Mouse (Mus musculus): ENCODE results near the gene Gm27021. TPM values are rescaled to one million over a fixed set of nuclear protein-coding genes. Genes with fewer than 3 reads are reported as not detected.

Gm27021 gene
- polyA plus RNA-seq, 1 experiment = 10.0 TPM

DNA sequence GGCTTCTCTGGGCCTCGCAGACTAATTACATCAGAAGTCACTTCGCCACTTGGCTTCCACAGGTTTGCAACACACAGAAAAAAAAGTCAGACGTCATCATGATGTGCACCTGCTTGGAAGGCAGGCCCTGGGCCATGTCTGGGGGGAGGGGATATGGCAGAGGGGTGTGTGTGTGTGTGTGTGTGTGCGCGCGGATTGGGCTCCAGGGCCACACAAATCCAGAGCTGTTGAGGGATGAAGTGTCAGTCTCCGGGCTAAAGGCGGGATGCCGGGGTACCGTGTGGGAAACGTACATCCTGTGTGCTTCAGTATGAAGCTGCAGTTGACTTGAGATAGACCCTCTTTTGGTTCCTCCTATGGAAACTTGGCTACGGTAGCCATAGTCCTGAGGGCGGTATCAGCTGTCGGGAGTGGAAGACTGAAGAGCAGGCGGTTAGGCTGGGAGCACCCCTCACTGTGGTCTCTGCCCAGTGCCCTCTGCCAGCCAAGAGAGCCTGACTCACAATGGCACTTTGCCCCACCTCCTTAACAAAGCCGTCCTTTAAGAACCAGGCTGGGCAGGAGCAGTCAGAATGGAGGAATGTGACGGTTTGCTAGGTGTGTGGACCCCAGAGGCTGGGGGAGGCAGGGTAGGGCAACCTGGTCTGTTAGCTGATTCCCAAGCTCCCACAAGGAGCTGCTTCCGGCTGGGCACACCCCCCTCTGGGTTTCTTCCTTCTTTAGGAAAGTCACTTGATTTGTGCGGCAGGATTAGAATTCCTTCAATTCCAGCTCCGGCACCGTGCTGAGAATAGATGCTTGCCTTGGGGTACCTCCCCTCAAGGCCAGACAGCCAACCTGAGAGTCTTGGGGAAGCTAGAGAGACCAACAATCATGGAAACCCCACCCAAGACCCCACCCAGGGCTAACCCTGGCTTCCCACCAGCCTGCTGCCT is 36.2 kb downstream of the Gm27021 start:
- TF ChIP-seq FLI1 (IDR thresholded peaks at IDR 0.05; ENCODE audit: low read length) = no peak
- TF ChIP-seq GATA1 (IDR thresholded peaks at IDR 0.05; ENCODE audit: borderline replicate concordance, low read length) = no peak
- Histone ChIP-seq H3K4me1 (peaks cover 38% of the 10 kb centered on the region), H3K9me3 (peaks cover 21% of the 10 kb centered on the region), H3K27me3 (replicated peaks) (peaks cover 90% of the 10 kb centered on the region), H3K4me3 (replicated peaks) (no peak overlapping the region), H3K36me3 (replicated peaks; ENCODE audit: low read length) (no peaks in the 10 kb centered on the region)

GRCm38 (mm10) chr8:120630848-120631247 is 37.0 kb downstream of the Gm27021 start:
- peaks cover 33% of the 10 kb centered on the region for H3K4me1 ChIP-seq
- H3K27me3 ChIP-seq (replicated peaks) = peaks cover 84% of the 10 kb centered on the region

GRCm38 (mm10) chr8:120630031-120630430 is 37.8 kb downstream of the Gm27021 start:
- Histone ChIP-seq H3K4me1 (peaks cover 33% of the 10 kb centered on the region), H3K9me3 (peaks cover 21% of the 10 kb centered on the region), H3K27me3 (replicated peaks) (peaks cover 77% of the 10 kb centered on the region)

More at GRCm38 (mm10) chr8:120630848-120631247, 37.0 kb downstream of the Gm27021 start:
- Histone ChIP-seq H3K9me3 (peaks cover 21% of the 10 kb centered on the region), H3K36me3 (replicated peaks; ENCODE audit: low read length) (no peaks in the 10 kb centered on the region), H3K4me3 (replicated peaks) (no peak overlapping the region)
- no peak for TF ChIP-seq FLI1 (IDR thresholded peaks at IDR 0.05; ENCODE audit: low read length)

DNA sequence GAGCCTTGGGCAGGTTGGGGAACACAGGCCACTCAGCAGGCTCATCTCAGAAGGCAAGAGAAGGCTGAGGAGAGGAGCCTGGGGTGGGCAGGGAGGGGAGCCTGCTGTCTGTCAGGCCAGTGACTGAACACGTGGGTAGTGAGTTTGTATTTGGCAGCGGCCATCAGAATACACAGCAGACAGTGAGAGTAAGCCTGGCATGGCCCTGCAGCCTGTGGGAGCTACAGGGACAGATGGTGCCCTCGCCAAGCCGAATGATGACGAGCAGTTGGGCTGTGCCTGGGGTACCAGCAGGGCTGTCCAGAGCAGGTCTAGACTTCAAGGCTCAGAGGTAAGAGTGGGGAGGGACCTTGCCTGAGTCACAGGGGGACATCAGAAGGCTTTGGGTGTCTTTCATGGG is 40.6 kb downstream of the Gm27021 start:
- Histone ChIP-seq H3K9me3 (peaks cover 12% of the 10 kb centered on the region), H3K4me3 (replicated peaks) (no peak overlapping the region), H3K4me1 (peaks cover 32% of the 10 kb centered on the region), H3K36me3 (replicated peaks; ENCODE audit: low read length) (no peaks in the 10 kb centered on the region), H3K27me3 (replicated peaks) (peaks cover 50% of the 10 kb centered on the region)
- TF ChIP-seq GATA1 (IDR thresholded peaks at IDR 0.05; ENCODE audit: borderline replicate concordance, low read length) = no peak
- no peak for TF ChIP-seq FLI1 (IDR thresholded peaks at IDR 0.05; ENCODE audit: low read length)

More at GRCm38 (mm10) chr8:120630031-120630430, 37.8 kb downstream of the Gm27021 start:
- TF ChIP-seq FLI1 (IDR thresholded peaks at IDR 0.05; ENCODE audit: low read length) (no peak), GATA1 (IDR thresholded peaks at IDR 0.05; ENCODE audit: borderline replicate concordance, low read length) (no peak)
- no peak overlapping the region for H3K4me3 ChIP-seq (replicated peaks)
- H3K36me3 ChIP-seq (replicated peaks; ENCODE audit: low read length) = no peaks in the 10 kb centered on the region

GRCm38 (mm10) chr8:120626461-120626860 is 41.4 kb downstream of the Gm27021 start:
- Histone ChIP-seq H3K4me3 (replicated peaks) (no peak overlapping the region), H3K9me3 (peaks cover 9% of the 10 kb centered on the region), H3K27me3 (replicated peaks) (peaks cover 45% of the 10 kb centered on the region), H3K36me3 (replicated peaks; ENCODE audit: low read length) (no peaks in the 10 kb centered on the region), H3K4me1 (peaks cover 34% of the 10 kb centered on the region)
- TF ChIP-seq GATA1 (IDR thresholded peaks at IDR 0.05; ENCODE audit: borderline replicate concordance, low read length) (no peak), FLI1 (IDR thresholded peaks at IDR 0.05; ENCODE audit: low read length) (no peak)

GRCm38 (mm10) chr8:120623608-120624007 is 44.3 kb downstream of the Gm27021 start:
- no peaks in the 10 kb centered on the region for H3K9me3 ChIP-seq
- peaks cover 19% of the 10 kb centered on the region for H3K27me3 ChIP-seq (replicated peaks)
- H3K4me1 ChIP-seq = peaks cover 47% of the 10 kb centered on the region
- no peaks in the 10 kb centered on the region for H3K36me3 ChIP-seq (replicated peaks; ENCODE audit: low read length)
- H3K4me3 ChIP-seq (replicated peaks) = no peak overlapping the region
- TF ChIP-seq GATA1 (IDR thresholded peaks at IDR 0.05; ENCODE audit: borderline replicate concordance, low read length) (no peak), FLI1 (IDR thresholded peaks at IDR 0.05; ENCODE audit: low read length) (no peak)

GRCm38 (mm10) chr8:120622161-120622560 is 45.7 kb downstream of the Gm27021 start:
- Histone ChIP-seq H3K36me3 (replicated peaks; ENCODE audit: low read length) (no peaks in the 10 kb centered on the region), H3K4me3 (replicated peaks) (no peak overlapping the region), H3K9me3 (no peaks in the 10 kb centered on the region), H3K4me1 (peaks cover 61% of the 10 kb centered on the region), H3K27me3 (replicated peaks) (peaks cover 12% of the 10 kb centered on the region)
- TF ChIP-seq GATA1 (IDR thresholded peaks at IDR 0.05; ENCODE audit: borderline replicate concordance, low read length) = no peak
- no peak for TF ChIP-seq FLI1 (IDR thresholded peaks at IDR 0.05; ENCODE audit: low read length)

GRCm38 (mm10) chr8:120620441-120620840 is 47.4 kb downstream of the Gm27021 start:
- Histone ChIP-seq H3K4me3 (replicated peaks) (peak overlapping the region; percentile 54), H3K27me3 (replicated peaks) (peaks cover 20% of the 10 kb centered on the region), H3K36me3 (replicated peaks; ENCODE audit: low read length) (no peaks in the 10 kb centered on the region), H3K9me3 (no peaks in the 10 kb centered on the region), H3K4me1 (peaks cover 76% of the 10 kb centered on the region)
- TF ChIP-seq GATA1 (IDR thresholded peaks at IDR 0.05; ENCODE audit: borderline replicate concordance, low read length) (no peak), FLI1 (IDR thresholded peaks at IDR 0.05; ENCODE audit: low read length) (no peak)

DNA sequence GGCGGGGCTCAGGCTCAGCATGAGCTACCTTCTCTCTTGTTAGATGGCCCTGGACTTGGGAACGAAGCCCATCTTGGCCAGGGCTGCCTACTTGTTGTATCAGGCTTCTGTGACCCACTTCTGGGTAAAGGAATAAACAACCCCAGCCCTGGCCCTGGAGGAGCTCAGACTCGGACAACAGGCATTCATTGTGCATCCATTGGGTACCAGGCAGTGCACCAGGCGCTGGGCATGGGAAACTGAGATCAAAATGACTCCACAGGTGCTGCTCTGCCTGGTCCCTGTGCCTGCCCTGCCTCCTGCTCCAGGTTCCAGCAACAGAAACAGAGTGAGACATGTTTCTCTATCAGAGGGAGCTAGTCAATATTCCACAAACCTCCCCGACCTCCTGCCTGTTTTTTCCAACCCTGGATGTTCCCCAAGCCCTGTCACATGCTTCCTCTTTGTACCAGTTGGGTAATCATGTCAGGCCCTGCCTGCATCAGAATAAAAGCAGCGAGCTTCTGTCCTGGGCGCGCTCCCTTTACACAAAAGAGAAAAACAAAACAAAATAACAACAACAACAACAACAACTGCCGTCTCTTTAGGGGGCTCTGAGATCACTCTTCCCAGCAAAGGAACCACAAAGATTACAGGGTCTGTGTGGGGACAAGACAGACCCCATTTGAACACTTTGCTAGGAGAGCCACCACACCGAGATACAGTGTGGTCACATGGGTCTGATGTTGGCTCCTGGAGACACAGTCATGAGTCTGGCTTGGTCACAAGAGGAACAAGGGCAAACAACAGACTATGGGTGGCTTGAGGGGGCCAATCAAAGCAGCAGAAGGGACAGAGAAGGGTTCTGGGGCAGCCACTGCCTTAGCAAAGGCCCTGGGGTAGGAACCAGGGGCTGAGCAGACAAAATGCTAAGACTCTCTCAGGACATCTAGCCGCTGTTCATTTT is 48.4 kb downstream of the Gm27021 start:
- H3K27me3 ChIP-seq (replicated peaks) = peaks cover 25% of the 10 kb centered on the region
- no peaks in the 10 kb centered on the region for H3K9me3 ChIP-seq
- peaks cover 72% of the 10 kb centered on the region for H3K4me1 ChIP-seq
- TF ChIP-seq FLI1 (IDR thresholded peaks at IDR 0.05; ENCODE audit: low read length) (no peak), GATA1 (IDR thresholded peaks at IDR 0.05; ENCODE audit: borderline replicate concordance, low read length) (no peak)
- no peaks in the 10 kb centered on the region for H3K36me3 ChIP-seq (replicated peaks; ENCODE audit: low read length)
- H3K4me3 ChIP-seq (replicated peaks) = peak overlapping the region; percentile 46
